Mouse (Mus musculus) liver, embryonic 16.5 days (tissue): ENCODE results near the gene Klf9. TPM values are rescaled to one million over a fixed set of nuclear protein-coding genes. Genes with fewer than 3 reads are reported as not detected.
"Not testable (repeated sequence)": the region's sequence is repeated elsewhere in the genome, so short reads cannot be mapped to it uniquely, and the experiment has no call there.

Experiments
- ATAC-seq: fragments of 200-750 bp; cut with Nextera tagmentation; 2 replicates; pipeline ENCODE4 v1.8.0; 2017; ENCODE audit warnings: low read depth, mild to moderate bottlenecking, moderate number of reproducible peaks, moderate library complexity
- H3K27ac ChIP-seq: fragments of 300-500 bp; sonication (generic); 2 replicates; pipeline ENCODE4 v1.5.1; 2014; ENCODE audit warnings: mild to moderate bottlenecking, low read length
- H3K27me3 ChIP-seq: fragments of 300-500 bp; sonication (generic); 2 replicates; pipeline ENCODE4 v1.6.1; 2014; ENCODE audit warnings: low read depth, low read length, mixed read lengths; ENCODE audit not compliant: control insufficient read depth, insufficient read depth
- H3K36me3 ChIP-seq: fragments of 300-500 bp; sonication (generic); 2 replicates; pipeline ENCODE4 v1.6.1; 2014; ENCODE audit warnings: mild to moderate bottlenecking; ENCODE audit not compliant: control insufficient read depth, insufficient read depth
- H3K4me1 ChIP-seq: fragments of 300-500 bp; sonication (generic); 2 replicates; pipeline ENCODE4 v1.6.1; 2014; ENCODE audit warnings: low read depth, low read length, mixed read lengths; ENCODE audit not compliant: control insufficient read depth
- H3K4me2 ChIP-seq: fragments of 300-500 bp; sonication (generic); 2 replicates; pipeline ENCODE4 v1.6.1; 2014; ENCODE audit warnings: low read depth, low read length, mixed read lengths
- H3K4me3 ChIP-seq: fragments of 300-500 bp; sonication (generic); 2 replicates; pipeline ENCODE4 v1.5.1; 2014; ENCODE audit warnings: low read depth, mild to moderate bottlenecking, low read length
- H3K9ac ChIP-seq: fragments of 300-500 bp; sonication (generic); 2 replicates; pipeline ENCODE4 v1.6.1; 2014; ENCODE audit warnings: low read depth, low read length
- H3K9me3 ChIP-seq: fragments of 300-500 bp; sonication (generic); replicated peaks from 2 replicates; pipeline ENCODE4 v1.6.1; 2016; ENCODE audit warnings: low read length; ENCODE audit not compliant: control insufficient read depth
- WGBS: fragments of 180-500 bp; shearing (Covaris S2); extraction: QIAGEN DNeasy Blood & Tissue Kit; methylation state at CpG from one replicate; pipeline ENCODE4 v1.1.7; 2014; ENCODE audit not compliant: insufficient replicate concordance; 5-methylcytosine and 5-hydroxymethylcytosine counted together
- polyA plus RNA-seq: library from polyadenylated mRNA; unstranded; fragments of >200 nt; fragmentation: Nextera tagmentation; extraction: Ambion mirVana; gene quantifications from 2 replicates; pipeline ENCODE4 v1.2.1, GENCODE M21; 2015

Gene Klf9
- polyA plus RNA-seq, 1 experiment from 2014 or later, result 0.90 TPM

DNA sequence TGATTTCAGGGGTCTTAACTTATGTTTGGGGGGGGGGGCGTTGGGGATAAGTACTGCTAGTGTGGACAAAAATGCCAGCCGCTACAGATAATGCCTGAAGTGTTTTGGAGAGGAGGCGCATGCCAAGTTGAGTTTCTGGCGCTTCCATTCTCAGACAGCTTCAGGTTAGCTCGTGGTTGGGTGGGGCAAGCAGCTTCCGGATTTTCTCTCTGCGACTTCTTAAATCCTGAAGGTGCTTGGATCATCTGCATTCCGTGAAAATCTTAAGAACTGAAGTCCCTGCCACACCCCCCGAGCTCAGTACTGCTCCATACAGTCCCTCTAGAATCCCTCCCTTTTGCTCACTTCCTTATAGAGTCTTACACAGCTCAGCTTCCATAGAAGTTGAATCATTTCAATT lies 3.0 kb downstream of the Klf9 start:
- no peak overlapping the region for H3K9ac ChIP-seq
- H3K4me2 ChIP-seq, result no peak overlapping the region
- H3K4me3 ChIP-seq, result no peak overlapping the region
- H3K9me3 ChIP-seq, result no peaks in the 10 kb centered on the region
- H3K27ac ChIP-seq, result no peak overlapping the region
- no peaks in the 10 kb centered on the region for H3K36me3 ChIP-seq
- 52% methylated on average over 9 of the region's 9 CpGs for WGBS
- no peak for ATAC-seq
- peaks cover 23% of the 10 kb centered on the region for H3K4me1 ChIP-seq
- H3K27me3 ChIP-seq, result peaks cover 5% of the 10 kb centered on the region

DNA sequence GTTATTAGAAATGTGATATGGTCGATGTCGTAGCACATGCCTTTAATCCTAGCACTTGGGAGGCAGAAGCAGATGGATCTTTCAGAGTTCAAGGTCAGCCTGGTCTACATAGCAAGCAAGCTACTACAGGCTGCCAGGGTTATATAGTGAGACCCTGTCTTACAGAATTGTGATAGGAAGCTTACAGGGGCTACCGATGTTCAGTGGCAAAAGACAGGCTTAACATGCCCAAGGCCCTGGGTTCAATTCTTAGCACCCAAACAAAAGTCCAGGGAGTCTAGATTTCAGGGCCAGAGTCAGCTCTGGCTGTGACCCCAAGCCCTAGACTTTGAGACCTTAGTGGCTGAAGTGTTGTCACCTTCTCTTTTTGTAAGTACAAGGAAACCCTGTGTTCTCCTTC lies 4.1 kb downstream of the Klf9 start:
- Histone ChIP-seq H3K9ac (no peak overlapping the region), H3K4me3 (no peak overlapping the region), H3K4me2 (no peak overlapping the region), H3K9me3 (no peaks in the 10 kb centered on the region), H3K36me3 (no peaks in the 10 kb centered on the region), H3K27me3 (peaks cover 5% of the 10 kb centered on the region), H3K4me1 (peaks cover 24% of the 10 kb centered on the region), H3K27ac (no peak overlapping the region)
- ATAC-seq, result no peak
- 79% methylated on average over 3 of the region's 3 CpGs for WGBS

DNA sequence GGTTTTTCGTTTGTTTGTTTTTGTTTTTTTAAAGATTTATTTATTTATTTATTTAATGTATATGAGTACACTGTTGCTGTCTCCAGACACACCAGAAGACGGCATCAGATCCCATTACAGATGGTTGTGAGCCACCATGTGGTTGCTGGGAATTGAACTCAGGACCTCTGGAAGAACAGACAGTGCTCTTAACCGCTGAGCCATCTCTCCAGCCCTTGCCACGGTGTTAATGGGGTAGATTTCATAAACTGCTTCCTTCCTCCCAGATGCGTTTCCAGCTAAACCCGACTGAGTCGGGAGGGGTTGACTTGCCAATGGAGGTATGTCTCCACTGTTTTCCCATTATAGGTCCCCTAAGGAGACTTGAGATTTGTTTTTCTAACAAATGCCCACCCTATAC lies 4.5 kb downstream of the Klf9 start:
- not testable (repeated sequence) for H3K9ac ChIP-seq, H3K27ac ChIP-seq, H3K27me3 ChIP-seq, H3K36me3 ChIP-seq, ATAC-seq, H3K4me3 ChIP-seq, H3K4me2 ChIP-seq, H3K9me3 ChIP-seq
- H3K4me1 ChIP-seq, result peaks cover 24% of the 10 kb centered on the region
- 73% methylated on average over 7 of the region's 7 CpGs for WGBS

- H3K9me3 ChIP-seq, result no peaks in the 10 kb centered on the region
- peaks cover 32% of the 10 kb centered on the region for H3K4me1 ChIP-seq
- ATAC-seq, result no peak
- no peak overlapping the region for H3K27ac ChIP-seq
- H3K36me3 ChIP-seq, result no peaks in the 10 kb centered on the region
- H3K4me2 ChIP-seq, result no peak overlapping the region
- H3K27me3 ChIP-seq, result peaks cover 5% of the 10 kb centered on the region
- WGBS, result 65% methylated on average over 12 of the region's 12 CpGs
- H3K4me3 ChIP-seq, result no peak overlapping the region
- H3K9ac ChIP-seq, result no peak overlapping the region
Observed at GRCm38 (mm10) chr19:23146409-23146861, 5.4 kb downstream of the Klf9 start.

DNA sequence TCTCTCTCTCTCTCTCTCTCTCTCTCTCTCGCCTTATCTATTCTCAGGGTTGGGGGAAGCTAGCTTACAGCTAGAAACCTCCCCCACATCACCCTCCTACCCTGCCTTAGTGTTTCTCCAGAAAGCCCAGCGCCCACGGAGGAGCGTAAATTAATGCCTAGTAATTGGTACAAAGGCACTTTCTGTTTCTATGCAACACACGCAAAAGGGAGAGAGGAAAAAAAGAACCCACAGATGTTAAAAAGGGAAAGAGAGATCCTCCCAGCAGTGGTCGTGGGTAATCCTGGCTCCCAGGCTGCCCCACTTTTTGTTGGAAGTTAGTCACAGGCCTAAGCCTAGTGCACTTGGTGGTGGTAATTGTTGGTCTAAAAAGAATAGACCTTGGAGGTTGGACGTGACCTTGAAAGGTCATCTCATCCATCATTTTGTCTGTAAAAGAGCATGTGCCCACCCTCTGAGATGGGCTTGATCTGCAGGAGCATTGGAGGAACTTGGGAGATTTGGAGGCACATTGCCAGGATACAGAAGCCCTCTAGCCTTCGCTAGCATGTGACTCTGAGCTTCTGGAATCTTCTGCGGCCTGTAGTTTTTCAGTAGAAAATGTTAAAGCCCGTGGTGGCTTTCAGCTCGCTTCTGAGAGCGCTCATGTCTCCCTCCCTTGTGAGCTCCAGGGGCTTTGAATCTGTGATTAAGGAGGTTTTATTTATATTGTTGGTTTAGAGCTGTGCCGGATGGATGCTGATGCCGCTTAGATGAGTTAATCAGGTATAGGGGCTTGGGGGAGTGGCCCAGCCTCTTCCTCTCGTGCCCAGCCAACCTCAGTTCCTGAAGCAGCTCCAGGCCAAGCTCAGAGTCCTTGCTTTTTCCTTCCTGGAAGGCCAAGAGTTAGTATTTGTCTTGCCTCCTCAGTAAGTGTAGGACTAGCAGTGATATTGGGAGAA lies 6.3 kb downstream of the Klf9 start:
- H3K4me2 ChIP-seq, result no peak overlapping the region
- 67% methylated on average over 15 of the region's 15 CpGs for WGBS

GRCm38 (mm10) chr19:23149465-23150410 lies 8.7 kb downstream of the Klf9 start:
- no peak overlapping the region for H3K4me3 ChIP-seq
- WGBS, result 55% methylated on average over 7 of the region's 7 CpGs
- no peak overlapping the region for H3K27ac ChIP-seq
- H3K27me3 ChIP-seq, result no peaks in the 10 kb centered on the region
- peaks cover 32% of the 10 kb centered on the region for H3K4me1 ChIP-seq
- no peaks in the 10 kb centered on the region for H3K36me3 ChIP-seq
- no peak overlapping the region for H3K9ac ChIP-seq
- H3K9me3 ChIP-seq, result no peaks in the 10 kb centered on the region
- no peak for ATAC-seq
- H3K4me2 ChIP-seq, result no peak overlapping the region

More for the DNA sequence above, 6.3 kb downstream of the Klf9 start:
- no peak overlapping the region for H3K9ac ChIP-seq
- H3K9me3 ChIP-seq, result no peaks in the 10 kb centered on the region
- no peak for ATAC-seq
- H3K27ac ChIP-seq, result no peak overlapping the region
- peaks cover 33% of the 10 kb centered on the region for H3K4me1 ChIP-seq
- peaks cover 5% of the 10 kb centered on the region for H3K27me3 ChIP-seq
- no peak overlapping the region for H3K4me3 ChIP-seq
- no peaks in the 10 kb centered on the region for H3K36me3 ChIP-seq

DNA sequence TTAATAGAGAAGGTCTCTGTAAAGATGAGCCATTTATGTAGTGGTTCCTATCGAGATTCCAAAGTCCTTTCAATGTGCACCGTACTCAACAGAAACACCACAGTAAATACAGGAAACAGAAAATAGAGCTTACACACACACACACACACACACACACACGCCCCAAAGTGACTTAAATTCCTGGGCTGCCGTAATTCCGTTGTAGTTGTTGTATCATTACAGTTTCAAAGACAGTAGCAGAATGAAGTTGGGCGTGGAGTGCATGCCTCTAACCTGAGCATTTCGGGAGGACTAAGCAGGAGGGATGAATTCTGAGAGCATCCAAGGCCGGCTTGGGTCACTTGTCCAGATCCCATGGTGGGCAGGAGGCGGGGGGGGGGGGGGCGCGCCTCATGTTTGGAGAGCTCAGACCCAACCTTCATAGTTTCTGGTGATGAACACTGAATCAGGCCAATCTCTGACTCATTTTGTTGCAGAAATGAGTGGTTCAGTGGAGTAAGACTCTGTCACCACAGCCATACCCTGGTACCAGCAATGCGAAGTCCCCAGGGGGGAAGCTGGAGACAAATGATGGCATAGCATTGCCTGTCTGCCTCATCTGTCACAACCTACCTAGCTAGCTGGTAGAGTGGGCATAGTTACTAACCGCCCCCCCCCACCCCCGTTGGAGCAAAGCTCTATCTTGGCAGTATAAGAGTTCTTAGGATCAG lies 9.7 kb downstream of the Klf9 start:
- no peak overlapping the region for H3K4me3 ChIP-seq
- no peaks in the 10 kb centered on the region for H3K9me3 ChIP-seq
- no peaks in the 10 kb centered on the region for H3K36me3 ChIP-seq
- H3K9ac ChIP-seq, result no peak overlapping the region
- H3K4me1 ChIP-seq, result peaks cover 32% of the 10 kb centered on the region
- no peaks in the 10 kb centered on the region for H3K27me3 ChIP-seq
- H3K27ac ChIP-seq, result peak overlapping the region; percentile 58; the same call in 1 of the 2 replicates
- no peak for ATAC-seq
- WGBS, result 78% methylated on average over 14 of the region's 14 CpGs
- H3K4me2 ChIP-seq, result no peak overlapping the region

GRCm38 (mm10) chr19:23151651-23152070 lies 10.6 kb downstream of the Klf9 start:
- Histone ChIP-seq H3K27me3 (no peaks in the 10 kb centered on the region), H3K4me3 (peak overlapping the region; percentile 43), H3K9ac (peak overlapping the region; percentile 10), H3K4me2 (peak overlapping the region; percentile 70), H3K9me3 (no peaks in the 10 kb centered on the region), H3K36me3 (no peaks in the 10 kb centered on the region), H3K27ac (peak overlapping the region; percentile 64), H3K4me1 (peaks cover 32% of the 10 kb centered on the region)
- ATAC-seq, result peak; percentile 68
- WGBS, result 11% methylated on average over 11 of the region's 11 CpGs
